Mouse (Mus musculus) limb, embryonic 14.5 days (tissue): ENCODE results near the gene Tmem164. TPM values are rescaled to one million over a fixed set of nuclear protein-coding genes. Genes with fewer than 3 reads are reported as not detected.

Source experiments
- ATAC-seq: fragments of 200-750 bp; cut with Nextera tagmentation; 2 replicates; pipeline ENCODE4 v1.8.0; 2017; ENCODE audit warnings: low read depth, moderate number of reproducible peaks, moderate TSS enrichment; ENCODE audit not compliant: low FRiP score
- DNase-seq: peaks from one replicate; pipeline ENCODE4 v3.0.0-alpha.2; 2015; ENCODE audit warnings: low spot score
- H3K27ac ChIP-seq: fragments of 300-500 bp; sonication (generic); replicated peaks from 2 replicates; pipeline ENCODE4 v1.5.1; 2014; ENCODE audit warnings: low read depth, mild to moderate bottlenecking, low read length, moderate library complexity, mixed read lengths
- H3K27me3 ChIP-seq: fragments of 300-500 bp; sonication (generic); 2 replicates; pipeline ENCODE4 v1.6.1; 2014; ENCODE audit warnings: low read length, mixed read lengths; ENCODE audit not compliant: control insufficient read depth, insufficient read depth
- H3K36me3 ChIP-seq: fragments of 300-500 bp; sonication (generic); 2 replicates; pipeline ENCODE4 v1.6.1; 2014; ENCODE audit warnings: mild to moderate bottlenecking, low read length, moderate library complexity, mixed read lengths; ENCODE audit not compliant: control insufficient read depth, insufficient read depth
- H3K4me1 ChIP-seq: fragments of 300-500 bp; sonication (generic); 2 replicates; pipeline ENCODE4 v1.6.1; 2014; ENCODE audit warnings: antibody characterized with exemption, low read length, mixed read lengths; ENCODE audit not compliant: control insufficient read depth, insufficient read depth
- H3K4me2 ChIP-seq: fragments of 300-500 bp; sonication (generic); replicated peaks from 2 replicates; pipeline ENCODE4 v1.6.1; 2014; ENCODE audit warnings: low read depth, mild to moderate bottlenecking, low read length, moderate library complexity; ENCODE audit not compliant: severe bottlenecking
- H3K4me3 ChIP-seq: fragments of 300-500 bp; sonication (generic); replicated peaks from 2 replicates; pipeline ENCODE4 v1.5.1; 2014; ENCODE audit warnings: low read length
- H3K9ac ChIP-seq: fragments of 300-500 bp; sonication (generic); 2 replicates; pipeline ENCODE4 v1.6.1; 2014; ENCODE audit warnings: mild to moderate bottlenecking, low read depth, low read length, moderate library complexity; ENCODE audit not compliant: severe bottlenecking
- H3K9me3 ChIP-seq: fragments of 300-500 bp; sonication (generic); 2 replicates; pipeline ENCODE4 v1.6.1; 2016; ENCODE audit warnings: low read length; ENCODE audit not compliant: control insufficient read depth
- POLR2A ChIP-seq: fragments of 200-500 bp; IDR thresholded peaks from 2 replicates; pipeline ENCODE4 v1.8.0; 2012; ENCODE audit warnings: inconsistent platforms, mild to moderate bottlenecking, moderate library complexity, borderline replicate concordance; ENCODE audit not compliant: insufficient read depth, insufficient read length; ENCODE audit errors: extremely low read depth
- WGBS: fragments of 180-500 bp; shearing (Covaris S2); extraction: QIAGEN DNeasy Blood & Tissue Kit; methylation state at CpG from one replicate; pipeline ENCODE4 v1.1.7; 2014; 5-methylcytosine and 5-hydroxymethylcytosine counted together
- microRNA counts: library from miRNA; unstranded; fragments of <30 nt; microRNA quantifications from one replicate; lab custom pipeline; 2016
- microRNA-seq: library from miRNA; unstranded; fragments of <30 nt; microRNA quantifications from one replicate; pipeline ENCODE4, GENCODE M21; 2016
- polyA plus RNA-seq, 2 experiments: library from polyadenylated mRNA; depleted of rRNA in 1 of 2; stranded (reverse) in 1 of 2; unstranded in 1 of 2; fragments of >200 nt; fragmentation: Nextera tagmentation in 1 of 2; extraction: Ambion mirVana in 1 of 2; gene quantifications; 2 replicates each; pipeline versions ENCODE4 v1.2.1 to v1.2.3; 2012 to 2014

Tmem164 gene
- polyA plus RNA-seq, 2 experiments = 40.1 to 62.2 TPM

DNA sequence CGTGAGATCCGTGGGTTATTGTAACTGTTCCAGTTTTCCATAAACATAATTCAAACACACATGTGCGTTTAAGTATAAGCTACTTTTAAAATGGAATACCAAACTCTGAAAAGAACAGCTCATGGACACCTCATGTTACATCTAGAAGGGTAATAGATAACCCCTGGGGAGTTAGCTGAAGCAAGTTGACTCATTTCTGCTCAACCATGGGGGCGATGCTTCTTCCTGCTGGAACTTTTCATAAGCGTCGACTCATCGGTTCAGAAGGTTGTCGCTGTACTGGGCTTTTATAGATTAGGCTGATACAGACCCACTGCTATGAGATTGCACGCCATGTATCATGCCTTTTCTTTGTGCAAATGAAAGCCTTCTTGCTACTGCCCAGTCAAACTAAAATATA lies 166.8 kb downstream of the Tmem164 start:
- Histone ChIP-seq H3K4me3 (no peak overlapping the region), H3K27ac (no peak overlapping the region), H3K4me2 (no peak overlapping the region), H3K36me3 (no peaks in the 10 kb centered on the region), H3K9ac (no peak overlapping the region), H3K4me1 (no peaks in the 10 kb centered on the region), H3K27me3 (no peaks in the 10 kb centered on the region), H3K9me3 (no peaks in the 10 kb centered on the region)
- DNase-seq = no peak
- no peak for ATAC-seq
- no peak for TF ChIP-seq POLR2A
- 85% methylated on average over 9 of the region's 9 CpGs for WGBS

DNA sequence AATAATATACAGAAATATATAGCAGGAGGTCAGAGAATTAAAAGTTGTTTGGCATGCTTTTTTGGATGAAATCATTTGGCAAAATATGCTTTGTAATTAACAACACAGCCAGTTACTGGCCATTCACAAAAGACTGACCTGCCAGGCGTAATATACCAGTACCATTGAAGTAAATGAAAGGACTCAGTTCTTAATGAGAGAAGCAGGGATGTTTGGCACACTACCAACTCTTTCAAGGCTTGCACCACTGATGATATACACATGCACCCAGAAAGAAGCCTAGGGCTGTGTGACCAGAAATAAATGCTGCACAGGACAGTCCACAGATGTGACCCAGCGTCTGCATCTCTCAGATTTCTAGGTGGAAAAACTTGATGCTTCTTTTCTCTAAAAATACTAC lies 188.6 kb downstream of the Tmem164 start:
- H3K4me3 ChIP-seq = no peak overlapping the region
- no peak for TF ChIP-seq POLR2A
- no peaks in the 10 kb centered on the region for H3K9me3 ChIP-seq
- H3K9ac ChIP-seq = no peak overlapping the region
- ATAC-seq = peak; percentile 47
- WGBS = 60% methylated on average over 2 of the region's 2 CpGs
- no peaks in the 10 kb centered on the region for H3K27me3 ChIP-seq
- DNase-seq = peak; percentile 38
- H3K27ac ChIP-seq = no peak overlapping the region
- no peaks in the 10 kb centered on the region for H3K36me3 ChIP-seq
- no peak overlapping the region for H3K4me2 ChIP-seq
- no peaks in the 10 kb centered on the region for H3K4me1 ChIP-seq

DNA sequence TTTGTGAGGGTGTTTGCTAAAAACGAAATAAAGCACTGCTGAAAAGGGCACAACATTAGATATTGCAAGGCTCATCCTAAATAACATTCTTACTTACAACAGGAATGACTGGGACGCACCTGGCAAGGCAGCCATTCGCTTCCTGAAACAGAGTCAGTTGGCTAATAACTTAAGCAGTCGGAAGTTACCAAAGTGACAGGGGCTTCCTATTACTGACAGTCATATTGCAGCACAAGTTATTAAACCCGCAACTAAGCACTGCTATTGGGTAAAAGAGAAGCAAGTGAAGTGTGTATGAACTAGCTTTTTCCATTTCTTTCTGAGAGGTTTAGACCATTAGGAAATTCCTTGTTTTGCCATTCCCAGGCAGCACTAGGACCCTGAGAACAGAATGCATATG lies 201.0 kb downstream of the Tmem164 start:
- no peaks in the 10 kb centered on the region; the same call in 1 of the 2 replicates for H3K27me3 ChIP-seq
- DNase-seq = no peak
- WGBS = 80% methylated on average over 5 of the region's 5 CpGs
- H3K9me3 ChIP-seq = no peaks in the 10 kb centered on the region
- no peak overlapping the region for H3K4me3 ChIP-seq
- H3K36me3 ChIP-seq = no peaks in the 10 kb centered on the region
- no peak overlapping the region for H3K27ac ChIP-seq
- H3K4me1 ChIP-seq = no peaks in the 10 kb centered on the region
- no peak overlapping the region for H3K4me2 ChIP-seq
- H3K9ac ChIP-seq = no peak overlapping the region
- TF ChIP-seq POLR2A = no peak
- ATAC-seq = no peak

DNA sequence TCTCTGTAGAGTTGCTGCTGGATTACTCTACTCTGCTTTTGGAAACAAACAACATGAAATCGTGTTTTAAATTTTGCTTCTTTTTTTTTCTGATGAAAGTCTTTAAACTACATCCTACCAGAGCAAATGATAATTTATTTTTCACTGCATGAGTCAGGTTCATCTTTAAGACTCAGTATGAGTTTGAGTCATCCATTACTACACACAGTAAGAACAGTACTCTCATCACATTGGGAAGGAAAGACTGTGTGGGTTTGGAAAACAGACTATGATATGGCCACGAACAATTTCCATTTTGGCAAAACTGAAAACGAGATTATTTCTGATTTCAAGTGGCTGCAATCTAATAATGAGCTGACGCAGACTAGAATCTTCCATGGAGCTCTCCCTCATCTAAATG lies 202.4 kb downstream of the Tmem164 start:
- no peak for TF ChIP-seq POLR2A
- H3K36me3 ChIP-seq = no peaks in the 10 kb centered on the region
- DNase-seq (no peak), ATAC-seq (no peak)
- H3K27ac ChIP-seq = no peak overlapping the region
- no peaks in the 10 kb centered on the region for H3K9me3 ChIP-seq
- no peaks in the 10 kb centered on the region for H3K4me1 ChIP-seq
- H3K9ac ChIP-seq = no peak overlapping the region
- no peaks in the 10 kb centered on the region; the same call in 1 of the 2 replicates for H3K27me3 ChIP-seq
- no peak overlapping the region for H3K4me2 ChIP-seq
- H3K4me3 ChIP-seq = no peak overlapping the region
- WGBS = 88% methylated on average over 4 of the region's 4 CpGs

DNA sequence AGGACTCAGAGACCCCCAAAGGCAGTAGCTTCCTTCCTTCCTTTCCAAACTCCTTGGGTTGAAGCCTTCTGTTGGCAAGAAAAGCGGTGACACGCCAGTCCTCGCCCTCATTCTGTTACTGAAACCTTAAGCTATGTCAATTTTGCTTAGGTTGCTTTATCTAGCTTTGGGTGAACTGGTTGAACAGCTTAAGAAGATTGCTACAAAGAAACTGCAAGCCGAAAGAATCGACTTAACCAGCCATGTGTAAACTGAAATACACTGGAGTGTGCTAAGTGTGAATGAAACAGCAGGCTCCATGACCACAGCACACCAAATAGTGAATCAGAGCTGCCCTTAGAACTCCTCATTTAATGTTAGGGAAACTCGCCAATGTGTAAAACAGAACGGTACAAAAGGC lies 204.8 kb downstream of the Tmem164 start:
- H3K4me2 ChIP-seq = no peak overlapping the region
- H3K36me3 ChIP-seq = no peaks in the 10 kb centered on the region
- TF ChIP-seq POLR2A = no peak
- WGBS = 82% methylated on average over 7 of the region's 7 CpGs
- no peaks in the 10 kb centered on the region for H3K9me3 ChIP-seq
- no peak for ATAC-seq
- no peak overlapping the region for H3K4me3 ChIP-seq
- H3K27me3 ChIP-seq = no peaks in the 10 kb centered on the region; the same call in 1 of the 2 replicates
- DNase-seq = no peak
- no peaks in the 10 kb centered on the region for H3K4me1 ChIP-seq
- H3K27ac ChIP-seq = no peak overlapping the region
- no peak overlapping the region for H3K9ac ChIP-seq

MicroRNAs within 50 kb of the gene (microRNA counts, 519-probe panel; counts per million panel counts)
- 3,370 counts per million, percentile 66 among the panel's probes with 10 or more counts for microRNA mmu-miR-652 (lab: Ali Mortazavi, UCI)

Small RNA genes within 50 kb of the gene (microRNA-seq; reads per million reads assigned to microRNA genes)
- gene Mir652 = 8,346 reads per million, percentile 93 among the genes with 10 or more reads in this experiment
